ENCODE assay signal across 17 mouse cellular contexts in the genomic region with DNA sequence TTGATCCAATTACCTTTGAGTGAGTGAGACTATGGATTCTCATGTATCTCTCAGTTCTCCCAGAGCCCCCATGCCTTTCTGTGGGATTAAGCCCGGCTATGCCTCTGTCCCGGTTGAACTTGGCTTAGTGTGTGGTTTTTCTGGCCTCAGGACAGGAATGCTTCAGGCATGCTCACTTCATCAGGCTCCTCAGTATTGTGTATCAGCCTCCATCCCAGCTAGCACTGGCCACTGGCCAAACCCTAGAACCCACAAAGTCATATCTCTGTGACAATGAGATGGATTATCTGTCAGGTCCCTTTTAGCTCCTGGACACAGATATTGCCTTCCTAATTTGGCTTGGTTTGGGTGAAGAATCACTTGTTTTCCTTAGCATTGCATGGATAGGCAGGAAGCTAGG. TPM values are rescaled to one million over a fixed set of nuclear protein-coding genes. Genes with fewer than 3 reads are reported as not detected.
"Had no signal": no experiment of that assay in that cellular context is flagged by ENCODE, and none has a peak within 500 bp of the region (broad histone marks: within the 10 kb centered on the region; RNA-seq: fewer than 3 reads in every experiment).

No protein-coding gene starts in this region.

- H3K27ac ChIP-seq: kidney, postnatal 0 days; limb, embryonic 15.5 days; liver, embryonic 13.5 days; macrophage; midbrain, embryonic 12.5 days; stomach, embryonic 15.5 days had no signal

- ATAC-seq: liver, postnatal 0 days had no signal

- H3K9me3 ChIP-seq: limb, embryonic 15.5 days; liver, embryonic 13.5 days; megakaryocyte, embryonic 14.5 days; midbrain, embryonic 12.5 days; stomach, embryonic 15.5 days had no signal

- H3K36me3 ChIP-seq: limb, embryonic 15.5 days; liver, embryonic 13.5 days; midbrain, embryonic 12.5 days; stomach, embryonic 15.5 days had no signal

- H3K9ac ChIP-seq: limb, embryonic 15.5 days; liver, embryonic 13.5 days; liver, postnatal 0 days; midbrain, embryonic 12.5 days; stomach, embryonic 15.5 days had no signal

- H3K4me3 ChIP-seq: limb, embryonic 15.5 days; liver, embryonic 13.5 days; megakaryocyte, embryonic 14.5 days; midbrain, embryonic 12.5 days; stomach, embryonic 15.5 days had no signal

- DNase-seq: kidney, adult 11 months; kidney, adult 9 months; kidney, postnatal 36 days; layer of hippocampus, adult 9-11 months; layer of hippocampus, postnatal 36 days; liver, embryonic 13.5 days; liver, postnatal 0 days; lung, postnatal 14 days; right cerebral cortex, postnatal 14 days; thymus, adult 2 months; thymus, postnatal 25 days had no signal

- H3K4me1 ChIP-seq: limb, embryonic 15.5 days; liver, embryonic 13.5 days; megakaryocyte, embryonic 14.5 days; stomach, embryonic 15.5 days had no signal

- H3K4me2 ChIP-seq: limb, embryonic 15.5 days; liver, embryonic 13.5 days; midbrain, embryonic 12.5 days; stomach, embryonic 15.5 days had no signal

RNA-seq across cellular contexts. Expression of a gene that starts 23.5 kb away (rescaled TPM):
- polyA plus RNA-seq: liver, embryonic 13.5 days; liver, postnatal 0 days; macrophage had no signal
